Mouse (Mus musculus): ENCODE measurements around the gene Gsdmc4.

GRCm38 (mm10) chr15:63941221-63941620 lies 29.1 kb upstream of the Gsdmc4 start:
- TF ChIP-seq EP300 (optimal IDR thresholded peaks at IDR 0.05) (no peak), CTCF (IDR thresholded peaks at IDR 0.05; ENCODE audit: low read depth) (no peak)
